Mouse (Mus musculus): Measurements from ENCODE around the gene Hdac7.
"Not testable (repeated sequence)": the region's sequence is repeated elsewhere in the genome, so short reads cannot be mapped to it uniquely, and the experiment has no call there.

The Hdac7 gene

DNA sequence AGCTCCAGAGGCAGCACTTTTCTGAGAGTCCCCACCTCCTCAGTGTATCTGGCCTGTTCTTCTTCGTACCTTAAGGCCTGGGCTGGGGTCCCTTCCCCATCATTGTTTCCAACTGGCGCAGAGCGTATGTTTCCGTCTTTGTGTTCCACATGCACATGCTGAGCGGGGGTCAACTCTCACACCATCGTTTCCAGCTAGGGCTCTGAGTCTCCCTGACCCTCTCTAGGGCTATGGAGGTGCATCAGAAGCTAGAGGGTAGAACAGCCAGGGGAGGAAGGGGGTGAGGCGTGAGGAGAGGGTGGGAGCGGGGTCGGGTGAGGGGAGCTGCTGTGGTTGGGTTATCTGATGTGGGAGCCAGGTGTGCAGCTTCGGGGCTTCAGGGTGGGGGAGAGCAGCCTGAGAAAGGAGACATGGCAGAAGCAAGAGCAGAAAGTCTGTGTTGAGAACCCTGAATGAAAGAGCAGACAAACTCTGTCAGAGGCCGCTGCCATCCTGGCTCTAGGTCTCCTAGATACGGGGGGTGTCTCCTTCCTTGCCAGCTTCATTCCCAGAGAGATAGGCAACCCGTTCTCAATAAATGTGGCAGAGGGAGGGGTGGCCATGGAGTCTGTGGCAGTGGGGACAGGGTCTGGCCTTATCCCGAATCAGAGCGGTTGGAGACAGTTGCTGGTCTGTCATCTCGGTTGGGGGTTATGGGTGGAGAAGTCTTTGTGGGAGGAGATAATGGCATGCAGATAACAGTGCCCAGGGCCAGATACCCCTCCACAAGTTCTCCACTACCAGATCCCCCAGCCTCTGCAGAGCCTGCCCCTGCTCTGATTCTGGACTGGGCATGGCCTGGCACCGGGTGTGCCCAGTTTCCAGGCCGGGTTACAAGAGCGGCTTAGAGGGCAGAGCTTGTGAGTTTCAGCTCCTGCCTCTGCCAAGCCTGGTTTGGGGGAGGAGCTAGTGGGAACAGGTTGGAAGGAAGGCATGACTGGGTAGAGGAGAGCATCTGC, at the start of gene Hdac7:
Gene Hdac7, minus strand, starts transcription at position 466 of the 998 bp plus-strand sequence.
- no peak for DNase-seq (ENCODE audit: low spot score)

GRCm38 (mm10) chr15:97892506-97892905, 48.2 kb upstream of the Hdac7 start:
- no peak for DNase-seq (ENCODE audit: low spot score)

DNA sequence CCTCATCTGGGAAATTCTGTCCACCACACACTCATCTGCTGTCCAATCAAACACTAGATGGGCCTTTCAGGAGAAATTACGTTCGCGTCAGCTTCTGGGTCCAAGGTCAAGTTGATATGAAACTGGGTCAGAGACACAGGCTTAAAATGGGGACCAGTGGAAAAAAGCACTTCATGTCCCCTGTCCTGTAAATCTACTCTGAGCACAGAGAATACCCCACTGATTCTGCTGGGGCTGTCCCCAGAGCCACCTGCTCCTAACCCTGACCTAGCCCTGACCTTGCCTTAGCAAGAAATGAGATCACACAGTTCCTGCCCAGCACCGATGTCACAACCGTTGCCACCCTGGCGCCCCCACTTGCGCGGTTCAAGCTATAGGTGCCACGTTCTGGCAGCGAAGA, 46.1 kb upstream of the Hdac7 start:
- no peak for DNase-seq (ENCODE audit: low spot score)

GRCm38 (mm10) chr15:97890017-97890416, 45.7 kb upstream of the Hdac7 start:
- DNase-seq (ENCODE audit: low spot score) = no peak

GRCm38 (mm10) chr15:97887541-97888016, 43.3 kb upstream of the Hdac7 start:
- no peak for DNase-seq (ENCODE audit: low spot score)

DNA sequence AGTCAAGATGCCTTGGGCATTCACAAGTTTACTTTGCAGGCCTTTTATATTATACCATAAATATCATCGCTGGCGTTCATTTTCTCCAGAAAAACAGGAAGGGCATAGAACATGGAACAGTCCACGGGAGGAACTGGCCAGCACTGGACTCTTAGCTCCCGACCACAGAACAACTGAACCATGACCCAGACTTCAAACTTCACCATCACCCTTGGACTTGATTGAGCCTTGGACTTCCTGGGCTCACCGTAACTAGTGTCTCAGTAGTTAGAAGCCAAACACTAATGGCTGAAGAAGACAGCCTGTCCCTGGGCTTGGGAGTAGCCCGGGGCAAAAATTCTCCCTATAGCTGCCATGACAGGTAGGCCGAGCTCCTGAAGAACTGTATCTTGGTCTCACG, 37.1 kb upstream of the Hdac7 start:
- no peak for DNase-seq (ENCODE audit: low spot score)

DNA sequence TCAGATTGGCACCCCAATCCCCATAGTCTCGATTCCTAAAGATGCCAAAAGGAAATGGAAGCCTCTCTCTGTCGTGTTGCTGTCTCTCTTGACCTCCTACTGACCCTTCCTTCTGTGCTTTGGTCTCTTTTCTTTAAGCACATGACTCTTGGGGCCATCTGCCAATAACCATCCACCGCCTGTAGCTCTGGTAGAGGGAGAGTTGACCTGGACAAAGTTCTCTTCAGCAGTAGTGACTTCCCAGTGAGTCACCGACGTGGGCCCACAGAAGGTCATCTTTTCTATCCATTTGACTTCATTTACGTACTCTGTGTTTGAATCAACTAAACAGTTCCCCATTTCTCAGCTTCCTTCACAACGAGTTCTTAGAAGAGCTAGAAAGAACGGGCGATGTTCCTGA, 36.1 kb upstream of the Hdac7 start:
- no peak for DNase-seq (ENCODE audit: low spot score)

GRCm38 (mm10) chr15:97878696-97879328, 34.5 kb upstream of the Hdac7 start:
- no peak for DNase-seq (ENCODE audit: low spot score)

DNA sequence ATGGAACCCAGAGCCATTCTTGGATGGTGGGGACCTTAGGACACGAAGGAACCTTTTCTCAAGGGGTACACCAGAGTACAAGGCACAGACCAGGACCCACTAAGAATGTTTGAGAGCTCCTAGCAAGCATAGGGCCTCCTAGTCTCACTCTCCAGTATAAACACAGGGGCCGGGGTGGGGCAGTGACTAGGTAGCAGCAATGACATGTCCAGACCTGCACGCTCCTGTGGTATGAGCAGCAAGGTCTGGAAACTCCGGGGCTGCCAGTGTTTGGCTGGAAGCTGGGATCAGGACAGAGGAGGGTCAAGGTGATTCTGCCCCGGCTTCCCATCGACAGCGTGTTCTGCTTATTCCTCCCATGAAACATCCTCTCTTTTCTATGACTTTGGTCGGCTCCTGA, 31.5 kb upstream of the Hdac7 start:
- DNase-seq (ENCODE audit: low spot score) = no peak

DNA sequence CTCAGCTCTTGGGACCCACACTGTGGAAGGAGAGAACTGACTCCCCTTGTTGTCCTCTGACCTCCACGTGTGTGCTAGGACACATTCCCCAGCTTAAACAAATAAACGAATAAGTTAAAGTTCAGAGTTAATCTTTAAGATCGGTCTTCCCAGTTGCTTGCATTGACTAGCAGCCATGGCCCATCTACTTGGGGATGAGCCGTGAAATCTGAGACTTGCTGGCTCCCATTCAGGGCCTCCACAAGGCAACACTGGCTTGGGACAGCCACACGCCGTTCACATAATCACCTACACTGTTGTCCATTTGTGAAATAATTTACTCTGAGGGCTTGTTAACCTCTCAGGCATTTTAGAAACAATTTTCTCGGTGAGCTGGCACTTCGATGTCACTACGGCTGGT, 29.4 kb upstream of the Hdac7 start:
- DNase-seq (ENCODE audit: low spot score) = no peak

GRCm38 (mm10) chr15:97872161-97872560, 27.9 kb upstream of the Hdac7 start:
- DNase-seq (ENCODE audit: low spot score) = no peak

- no peak for DNase-seq (ENCODE audit: low spot score)
Observed at GRCm38 (mm10) chr15:97871055-97872030, 27.0 kb upstream of the Hdac7 start.

- not testable (repeated sequence) for DNase-seq (ENCODE audit: low spot score)
Observed at GRCm38 (mm10) chr15:97870116-97870515, 25.8 kb upstream of the Hdac7 start.

DNA sequence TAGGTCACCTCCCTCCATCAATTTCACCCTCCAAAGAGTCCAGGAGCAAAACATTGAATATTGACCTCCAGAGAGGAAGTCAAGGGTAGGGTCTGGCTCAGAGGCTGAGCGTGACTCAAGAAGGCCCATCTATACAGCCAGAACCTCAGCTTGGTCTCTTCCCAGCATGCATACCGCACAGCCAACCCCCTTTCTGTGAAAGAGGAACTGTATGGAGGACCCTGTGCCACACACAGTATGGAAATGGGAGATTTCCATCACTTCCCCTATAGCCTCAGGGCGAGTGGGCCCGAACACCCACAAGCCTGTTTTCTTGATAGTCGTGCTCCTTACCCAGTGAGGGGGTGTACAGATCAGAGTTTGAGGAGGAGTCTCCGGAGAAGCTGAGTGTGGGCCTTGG, 24.7 kb upstream of the Hdac7 start:
- DNase-seq (ENCODE audit: low spot score) = no peak

- no peak for DNase-seq (ENCODE audit: low spot score)
Observed at GRCm38 (mm10) chr15:97865988-97866387, 21.7 kb upstream of the Hdac7 start.

- no peak for DNase-seq (ENCODE audit: low spot score)
Observed at GRCm38 (mm10) chr15:97865175-97865574, 20.9 kb upstream of the Hdac7 start.

DNA sequence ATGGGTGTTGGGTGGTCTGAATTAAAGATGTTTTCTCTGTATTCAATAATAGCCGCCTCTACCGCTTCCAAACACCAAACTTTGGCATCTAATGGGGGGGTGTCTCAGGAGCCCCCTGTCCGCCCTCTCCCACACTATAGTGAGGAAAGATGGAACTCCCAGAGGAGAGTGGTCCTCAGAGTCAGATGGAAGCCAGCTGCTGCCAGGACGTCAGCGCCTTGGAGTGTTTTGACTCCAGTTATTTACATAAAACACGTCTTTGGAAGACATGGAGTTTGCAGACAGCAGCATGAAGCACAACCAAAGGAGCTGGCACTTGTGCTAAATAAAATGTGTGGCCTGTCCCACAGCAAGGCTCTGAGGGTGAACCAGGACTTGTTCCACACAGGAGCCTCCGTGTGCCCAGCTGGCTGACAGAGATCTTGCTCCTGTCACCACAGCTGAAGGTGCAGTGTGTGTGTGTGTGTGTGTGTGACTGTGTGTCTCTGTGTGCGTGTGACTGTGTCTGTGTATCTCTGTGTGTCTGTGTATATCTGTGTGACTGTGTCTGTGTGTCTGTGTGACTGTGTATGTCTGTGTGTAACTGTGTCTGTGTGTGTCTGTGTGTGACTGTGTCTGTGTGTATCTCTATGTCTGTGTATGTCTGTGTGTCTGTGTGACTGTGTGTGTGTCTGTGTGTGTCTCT, 20.2 kb upstream of the Hdac7 start:
- DNase-seq (ENCODE audit: low spot score) = no peak

GRCm38 (mm10) chr15:97863494-97863881, 19.2 kb upstream of the Hdac7 start:
- DNase-seq (ENCODE audit: low spot score) = no peak

GRCm38 (mm10) chr15:97862881-97863493, 18.7 kb upstream of the Hdac7 start:
- no peak for DNase-seq (ENCODE audit: low spot score)

GRCm38 (mm10) chr15:97860353-97860752, 16.1 kb upstream of the Hdac7 start:
- no peak for DNase-seq (ENCODE audit: low spot score)

GRCm38 (mm10) chr15:97858431-97858830, 14.1 kb upstream of the Hdac7 start:
- DNase-seq (ENCODE audit: low spot score) = no peak
